Mouse (Mus musculus) urinary bladder, adult 18-20 months (tissue): ENCODE measurements around the gene Iqce.

Source experiments
- DNase-seq, 2 experiments: peaks; one replicate each; pipeline ENCODE4 v3.0.0; 2022; ENCODE audit warnings: low spot score in 2 of 2, mixed read lengths in 2 of 2

Iqce gene

GRCm38 (mm10) chr5:140639312-140639711 lies 62.9 kb downstream of the Iqce start:
- no peak for DNase-seq

DNA sequence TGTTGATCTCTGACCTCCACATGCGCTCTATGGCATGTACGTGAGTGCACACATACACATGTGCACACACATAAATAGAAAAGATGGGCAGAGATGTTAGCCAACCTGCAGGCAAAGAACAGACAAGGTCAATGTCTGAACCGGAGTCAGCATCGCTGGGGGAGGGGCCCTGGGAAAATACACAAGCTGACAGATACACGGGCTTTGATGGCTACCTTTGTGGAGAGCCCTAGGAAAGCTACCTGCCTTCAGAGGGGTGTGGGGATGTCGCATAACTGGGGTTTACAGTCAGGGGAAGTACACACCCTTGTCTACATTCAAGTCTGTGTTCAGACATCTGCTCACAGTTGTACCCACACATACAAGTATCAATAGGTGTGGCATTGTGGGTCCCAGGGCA lies 63.7 kb downstream of the Iqce start:
- DNase-seq: no peak

GRCm38 (mm10) chr5:140637989-140638388 lies 64.2 kb downstream of the Iqce start:
- DNase-seq: no peak

DNA sequence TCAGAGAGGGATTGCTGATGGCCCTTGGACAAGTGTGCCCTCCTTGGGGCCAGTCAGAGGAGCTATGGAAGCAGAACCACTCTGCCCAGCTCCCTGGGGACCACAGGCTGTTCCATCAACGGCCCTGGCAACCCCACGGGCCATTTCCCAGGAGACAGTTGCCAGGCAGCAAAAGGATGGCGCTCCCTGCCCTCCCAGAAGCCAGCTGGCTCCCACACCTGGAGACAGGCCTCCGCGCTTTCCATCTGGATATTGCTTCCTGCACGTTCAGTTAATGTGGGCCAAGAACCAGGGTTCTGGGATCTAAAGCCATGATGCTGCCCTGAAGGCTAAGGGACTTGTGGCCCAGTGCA lies 65.1 kb downstream of the Iqce start:
- no peak for DNase-seq

GRCm38 (mm10) chr5:140636316-140637057 lies 65.7 kb downstream of the Iqce start:
- DNase-seq: no peak

- DNase-seq: no peak
Measured at GRCm38 (mm10) chr5:140634798-140635722, 67.1 kb downstream of the Iqce start.

DNA sequence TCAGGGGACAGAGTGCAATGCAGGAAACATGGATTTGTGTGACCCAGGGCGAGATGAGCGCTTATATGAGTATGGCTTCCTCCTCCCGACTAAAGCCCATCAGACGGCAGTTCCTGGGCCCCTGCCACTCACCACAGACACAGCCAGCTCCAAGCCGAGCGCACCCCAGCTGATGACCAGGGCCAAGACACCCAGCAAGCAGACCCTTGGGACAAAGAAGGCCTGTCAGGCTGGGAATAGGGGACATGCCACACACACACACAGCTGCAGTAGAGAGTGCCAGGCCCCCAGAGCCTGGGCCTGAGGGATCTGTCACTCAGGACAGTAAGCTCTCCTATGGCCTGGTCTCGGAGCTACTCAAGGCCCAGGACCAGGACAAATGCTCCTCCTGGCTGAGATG lies 68.7 kb downstream of the Iqce start:
- no peak for DNase-seq

DNA sequence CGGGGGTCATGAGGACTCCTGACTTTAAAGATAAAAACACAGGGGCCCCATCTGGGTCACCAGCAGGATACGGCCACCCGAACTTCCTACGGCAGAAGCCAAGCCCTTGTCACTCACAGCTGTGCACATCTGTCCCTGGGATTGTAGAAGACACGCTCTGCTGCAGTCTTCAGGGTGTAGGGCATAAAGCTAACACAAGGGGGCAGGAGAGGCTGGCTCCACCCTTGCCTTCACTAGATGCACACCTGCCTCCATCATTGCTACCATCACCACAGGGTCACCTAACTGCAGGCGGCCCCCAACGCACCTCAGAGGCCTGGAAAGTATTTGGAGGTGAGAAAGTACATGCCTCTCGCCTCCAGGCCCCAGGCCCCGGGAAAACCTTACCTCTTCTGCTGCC lies 73.2 kb downstream of the Iqce start:
- no peak for DNase-seq

- DNase-seq: no peak
Measured at GRCm38 (mm10) chr5:140627580-140627979, 74.6 kb downstream of the Iqce start.

DNA sequence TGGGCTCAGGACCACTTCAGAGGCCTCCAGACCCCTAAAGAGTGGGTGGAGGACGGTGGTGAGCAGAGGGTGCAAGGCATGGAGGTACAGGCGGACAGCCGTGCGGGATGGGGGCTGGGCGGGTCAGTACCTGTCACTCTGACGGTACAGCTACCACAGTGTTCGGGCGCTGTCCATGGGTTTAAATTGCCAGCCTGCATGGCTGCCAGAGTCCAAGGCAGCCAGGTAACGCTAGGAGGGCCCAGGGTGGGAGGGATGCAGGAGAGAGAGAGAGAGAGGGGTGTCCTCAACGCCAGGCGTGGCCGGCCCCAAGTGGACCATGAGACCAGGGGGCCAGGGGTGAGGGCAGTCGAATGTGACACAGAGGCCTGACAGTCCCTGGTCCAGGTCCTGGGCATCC lies 77.2 kb downstream of the Iqce start:
- no peak for DNase-seq

- no peak for DNase-seq
Measured at GRCm38 (mm10) chr5:140624238-140624637, 77.9 kb downstream of the Iqce start.

- DNase-seq: no peak
Measured at GRCm38 (mm10) chr5:140623791-140624190, 78.4 kb downstream of the Iqce start.

DNA sequence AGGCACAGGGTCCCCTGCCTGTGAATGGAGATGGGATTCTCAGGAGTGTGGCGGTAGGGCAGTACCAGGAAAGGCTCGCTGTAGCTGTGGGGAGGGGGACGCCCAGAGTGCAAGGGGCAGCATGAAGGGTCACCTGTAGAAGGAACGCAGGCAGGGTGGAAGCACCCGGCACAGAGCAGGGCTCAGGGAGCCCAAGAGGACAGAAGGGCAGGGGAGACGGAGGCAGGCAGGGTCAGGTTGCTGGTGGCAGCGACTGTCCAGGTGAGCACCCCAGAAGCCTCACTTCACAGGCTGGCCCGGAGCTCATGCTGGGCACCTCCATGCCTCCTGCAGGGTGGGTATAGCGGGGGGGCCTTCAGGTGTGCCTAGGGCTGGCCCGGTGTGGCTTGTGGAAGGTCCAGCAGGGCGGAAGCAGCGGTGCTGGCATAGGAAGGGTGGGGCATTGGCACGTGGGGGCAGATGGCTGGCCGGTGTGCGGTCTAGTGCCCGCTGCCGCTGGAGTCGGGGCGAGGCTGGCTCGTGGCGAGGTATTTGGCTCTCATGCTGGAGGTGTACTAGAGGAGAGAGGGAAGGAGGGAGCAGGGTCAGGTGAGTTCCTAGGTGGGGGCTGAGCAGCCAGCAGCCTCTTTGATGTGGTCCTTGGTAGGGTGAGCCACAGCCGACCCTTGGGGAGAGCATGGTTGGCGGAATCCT lies 79.1 kb downstream of the Iqce start:
- no peak for DNase-seq

GRCm38 (mm10) chr5:140621517-140621916 lies 80.7 kb downstream of the Iqce start:
- DNase-seq: no peak

DNA sequence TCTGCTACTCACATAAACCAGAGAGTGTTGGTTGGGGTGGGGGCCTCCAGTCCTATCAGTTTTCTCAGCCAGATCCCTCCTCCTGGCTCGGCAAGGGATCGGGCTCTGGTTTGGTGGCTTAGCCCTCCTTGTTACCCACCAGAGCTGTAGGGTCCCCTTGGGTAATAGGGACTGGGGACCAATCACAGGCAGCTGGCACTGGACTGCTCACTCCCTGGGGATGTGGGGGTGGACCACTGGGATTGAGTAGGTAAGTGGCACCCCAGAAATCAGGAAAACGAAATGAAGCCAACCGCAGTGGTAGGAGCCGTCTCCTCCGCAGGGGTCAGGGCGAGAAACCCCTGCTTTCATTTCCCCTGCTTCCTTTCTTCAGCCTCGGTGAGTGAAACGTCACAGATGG lies 81.1 kb downstream of the Iqce start:
- no peak for DNase-seq

GRCm38 (mm10) chr5:140619895-140620736 lies 82.1 kb downstream of the Iqce start:
- no peak for DNase-seq

GRCm38 (mm10) chr5:140619151-140619771 lies 82.9 kb downstream of the Iqce start:
- peak in 1 of 2 experiments; percentile 71 for DNase-seq

GRCm38 (mm10) chr5:140617714-140618113 lies 84.5 kb downstream of the Iqce start:
- no peak for DNase-seq

GRCm38 (mm10) chr5:140616691-140617090 lies 85.5 kb downstream of the Iqce start:
- DNase-seq: no peak

- DNase-seq: no peak
Measured at GRCm38 (mm10) chr5:140616110-140616503, 86.1 kb downstream of the Iqce start.
